Mouse (Mus musculus) lung, postnatal 10 days (tissue): Measurements from ENCODE around the gene Spock1.

Source experiments
- DNase-seq: peaks from one replicate; pipeline ENCODE4 v3.0.0; 2021

Spock1 gene

DNA sequence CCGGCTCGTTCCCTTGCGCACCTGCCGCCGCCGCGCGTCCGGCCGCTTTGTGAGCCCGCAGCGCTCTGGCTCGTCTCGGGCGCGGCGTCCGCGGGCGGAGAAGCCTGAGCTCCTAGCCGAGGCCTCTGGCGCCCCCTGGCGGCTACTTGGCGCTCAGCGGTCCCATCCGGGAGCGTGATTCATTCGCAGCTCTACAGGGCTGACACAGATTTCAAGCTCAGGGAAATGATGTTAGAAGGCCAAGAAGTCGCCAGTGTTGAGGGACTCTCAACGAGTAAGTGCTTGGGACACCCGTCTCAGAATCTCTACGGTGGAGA lies at the start of gene Spock1:
Spock1 (minus strand) TSS at position 67 of the 317 bp plus-strand sequence.
- DNase-seq, result peak; percentile 81

DNA sequence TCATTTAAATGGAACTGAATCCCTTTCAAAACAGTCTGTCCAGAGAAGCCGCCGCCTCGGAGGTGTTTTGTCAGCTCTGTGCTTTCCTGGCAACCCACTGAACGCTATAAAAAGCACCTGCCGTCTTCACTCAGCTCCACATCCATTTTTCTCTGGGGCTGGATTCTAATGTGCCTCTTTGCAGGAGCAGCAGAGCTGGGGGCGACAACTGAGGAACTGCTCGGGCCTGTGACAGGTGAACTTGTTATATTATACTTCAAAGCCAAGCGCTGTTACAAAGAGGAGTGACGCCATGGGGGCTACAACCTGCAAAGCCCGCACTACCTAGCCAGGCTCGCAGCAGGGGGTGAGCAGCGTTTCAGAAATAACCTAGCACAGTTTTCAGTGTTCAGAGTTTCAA lies 42.0 kb upstream of the Spock1 start:
- no peak for DNase-seq

DNA sequence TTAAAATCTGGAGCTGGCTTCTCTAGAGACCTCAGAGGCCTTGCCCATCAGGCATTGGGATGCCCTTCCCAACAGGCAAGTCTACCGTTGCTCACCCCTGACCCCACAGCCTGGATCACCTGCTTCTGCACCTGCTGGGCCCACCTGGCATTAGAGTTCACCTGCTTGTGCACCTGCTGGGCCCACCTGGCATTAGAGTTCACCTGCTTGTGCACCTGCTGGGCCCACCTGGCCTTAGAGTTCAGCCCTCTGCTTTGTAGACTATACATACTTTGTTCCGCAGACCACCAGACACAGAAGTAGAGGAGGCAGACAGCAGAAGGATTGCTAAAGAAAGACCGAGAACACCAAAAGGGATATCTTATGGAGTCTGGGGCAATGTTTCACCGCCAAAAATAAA lies 41.4 kb upstream of the Spock1 start:
- no peak for DNase-seq

DNA sequence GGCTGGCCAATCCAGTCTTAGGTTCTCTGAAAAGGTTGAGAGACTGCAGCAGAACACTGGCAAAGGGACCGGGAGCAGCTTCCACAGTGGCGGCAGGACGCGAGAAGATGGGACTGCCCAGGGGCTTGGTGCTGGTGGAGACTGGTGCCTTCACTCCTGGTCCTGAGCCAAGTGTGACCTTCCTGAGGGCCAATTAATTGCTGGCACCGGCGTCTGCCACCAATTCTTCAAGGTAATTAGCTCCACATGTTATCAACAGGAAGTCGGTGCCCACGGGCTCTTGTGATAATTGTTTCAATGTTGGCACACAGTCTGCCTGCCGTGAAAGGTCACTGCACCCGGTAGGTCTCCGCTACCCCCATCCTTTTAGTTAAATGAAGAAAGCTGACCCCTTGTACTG lies 37.1 kb upstream of the Spock1 start:
- peak; percentile 5 for DNase-seq

DNA sequence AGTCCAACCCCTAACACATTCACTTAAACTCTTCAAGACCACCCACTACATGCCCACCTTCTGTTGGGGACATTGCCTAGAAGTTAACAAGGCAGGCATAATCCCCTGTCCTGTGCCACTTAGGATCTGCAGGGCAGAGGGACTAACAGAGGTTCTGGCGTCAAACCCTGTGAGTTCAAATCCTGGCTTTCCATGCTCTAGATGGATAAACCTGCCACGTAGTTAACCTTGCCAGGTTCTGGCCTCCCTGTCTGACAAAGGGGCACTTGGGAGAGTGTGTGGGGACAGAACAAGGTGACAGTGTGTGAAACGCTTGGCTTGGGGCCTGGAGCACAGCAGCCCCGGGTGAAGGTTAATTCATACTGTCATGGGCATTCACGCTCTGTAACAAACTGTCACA lies 36.3 kb upstream of the Spock1 start:
- DNase-seq, result no peak

DNA sequence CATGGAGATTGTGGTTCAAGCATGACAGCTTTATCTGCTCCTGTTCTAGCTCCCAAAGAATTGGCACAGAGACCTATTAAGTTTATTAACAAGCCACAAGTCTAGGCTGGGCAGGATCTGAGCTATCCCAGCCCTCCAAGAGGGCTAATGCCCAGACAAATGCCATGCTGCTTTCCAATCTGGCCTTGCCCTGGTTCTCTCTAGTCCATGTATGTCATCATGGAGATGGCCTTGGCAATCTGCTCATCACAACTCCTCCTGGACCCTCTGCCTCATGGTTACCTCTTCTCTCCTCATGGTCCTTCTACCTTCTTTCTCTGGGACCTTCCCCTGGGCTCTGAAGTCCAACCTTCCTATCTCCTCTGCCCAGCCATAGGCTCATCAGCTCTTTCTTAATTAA lies 35.8 kb upstream of the Spock1 start:
- DNase-seq, result no peak

DNA sequence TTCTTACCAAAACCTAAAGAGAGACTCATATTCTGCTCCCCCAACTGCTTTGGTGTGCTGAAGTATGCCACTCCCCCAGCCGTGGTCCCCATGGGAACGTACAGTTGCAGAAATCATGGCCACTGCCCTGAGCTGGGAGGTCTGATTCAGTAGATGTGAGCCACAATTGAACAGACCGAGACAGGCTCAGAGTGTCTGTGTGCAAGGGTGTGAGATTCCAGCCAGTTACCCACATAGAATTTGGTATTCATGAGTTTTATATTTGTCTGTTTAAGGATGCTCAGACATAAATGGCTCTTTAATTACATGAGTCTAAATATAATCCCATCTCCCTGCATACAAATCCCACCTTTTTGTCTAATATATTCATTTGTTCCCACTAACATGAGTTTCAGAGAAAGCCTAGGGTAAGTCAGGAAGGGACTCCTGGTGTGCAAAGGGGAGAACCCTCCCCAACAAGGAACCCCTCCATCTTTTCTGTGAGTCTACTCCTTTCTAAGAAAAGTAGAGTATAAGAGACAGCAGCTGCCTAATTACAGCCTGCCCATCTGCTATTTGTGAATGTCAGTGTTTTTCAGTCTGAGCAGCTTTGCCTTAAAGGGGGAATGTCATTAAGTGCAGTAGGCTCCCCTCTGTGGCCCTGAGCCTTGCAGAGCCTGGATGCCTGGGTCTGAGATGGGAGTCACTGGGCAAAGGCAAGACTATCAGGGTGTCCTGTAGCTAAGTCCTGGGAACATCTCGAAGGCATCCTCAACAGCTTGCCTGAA lies 29.5 kb upstream of the Spock1 start:
- no peak for DNase-seq

DNA sequence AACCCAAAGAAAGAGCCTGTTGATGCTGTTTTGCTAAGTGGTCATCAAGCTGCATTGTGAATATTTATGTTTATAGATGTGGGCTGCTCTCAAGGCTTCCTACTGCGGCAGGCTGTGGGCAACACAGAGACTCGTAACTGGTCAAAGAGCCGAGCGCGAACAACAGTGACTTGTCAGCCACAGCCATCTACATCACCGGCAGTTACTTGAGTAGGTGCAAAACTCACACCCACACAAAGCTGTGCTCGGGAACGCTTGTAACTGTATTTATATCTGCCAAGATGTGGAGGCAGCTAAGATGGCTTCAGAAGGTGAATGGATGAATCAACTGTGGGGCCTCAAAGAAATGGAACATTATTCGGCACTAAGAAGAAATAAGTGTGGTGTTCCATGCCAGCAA lies 23.9 kb upstream of the Spock1 start:
- no peak for DNase-seq

DNA sequence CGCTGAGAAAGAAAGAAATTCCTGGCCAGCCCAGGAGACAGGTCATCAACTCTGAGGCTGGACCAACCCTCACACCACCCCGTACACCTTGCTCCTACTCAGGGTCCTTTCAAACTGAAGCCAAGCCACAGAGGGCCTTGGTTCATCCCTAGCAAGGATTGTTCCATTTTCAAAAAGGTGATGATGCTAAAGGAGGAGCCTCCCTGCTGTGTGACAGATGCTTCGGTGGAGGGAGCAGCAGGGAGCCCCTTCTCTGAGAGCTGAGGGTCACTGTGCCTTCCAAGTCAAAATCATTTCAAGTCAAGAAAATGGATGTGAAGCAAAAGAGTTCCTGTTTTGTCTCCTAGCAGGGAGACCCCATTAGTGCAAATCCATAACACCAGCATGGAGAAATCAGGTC lies 23.2 kb upstream of the Spock1 start:
- no peak for DNase-seq

DNA sequence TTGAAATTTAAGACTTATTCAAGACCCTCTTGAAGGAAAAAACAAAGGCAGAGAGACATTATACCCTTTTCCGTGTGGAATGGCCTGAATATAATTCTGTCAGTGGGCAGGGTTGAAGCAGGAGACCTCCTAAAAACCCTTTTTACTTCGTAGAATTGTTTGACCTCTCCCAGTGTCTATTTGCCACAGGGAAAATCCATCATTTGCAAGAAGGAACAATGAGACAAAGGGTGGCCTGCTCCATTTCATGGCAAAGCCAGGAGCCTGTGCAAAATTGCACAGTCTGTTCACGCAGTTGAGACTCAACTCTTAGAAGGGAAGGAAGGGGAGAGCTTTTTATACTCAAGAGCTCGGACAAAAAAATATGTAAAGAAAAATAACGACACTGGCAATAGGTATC lies 22.6 kb upstream of the Spock1 start:
- DNase-seq, result no peak

DNA sequence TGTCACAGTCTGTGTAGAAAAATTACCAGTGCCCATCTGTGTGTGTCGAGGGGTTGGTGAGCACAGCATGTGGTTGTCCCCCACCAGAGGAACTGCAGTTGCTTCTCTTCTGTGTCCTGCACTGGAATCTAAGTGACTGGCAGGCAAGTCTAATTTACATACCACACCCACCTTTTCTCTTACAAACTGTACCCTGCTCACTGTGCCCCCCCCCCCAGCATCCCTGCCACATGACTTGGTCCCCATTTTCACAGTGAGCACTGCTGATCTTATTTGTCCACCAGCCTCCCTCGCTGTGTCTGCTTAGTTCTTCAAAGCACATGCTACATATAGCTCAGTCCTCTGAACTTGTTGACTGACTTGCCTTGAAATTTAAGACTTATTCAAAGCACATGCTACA lies 22.2 kb upstream of the Spock1 start:
- DNase-seq, result no peak

DNA sequence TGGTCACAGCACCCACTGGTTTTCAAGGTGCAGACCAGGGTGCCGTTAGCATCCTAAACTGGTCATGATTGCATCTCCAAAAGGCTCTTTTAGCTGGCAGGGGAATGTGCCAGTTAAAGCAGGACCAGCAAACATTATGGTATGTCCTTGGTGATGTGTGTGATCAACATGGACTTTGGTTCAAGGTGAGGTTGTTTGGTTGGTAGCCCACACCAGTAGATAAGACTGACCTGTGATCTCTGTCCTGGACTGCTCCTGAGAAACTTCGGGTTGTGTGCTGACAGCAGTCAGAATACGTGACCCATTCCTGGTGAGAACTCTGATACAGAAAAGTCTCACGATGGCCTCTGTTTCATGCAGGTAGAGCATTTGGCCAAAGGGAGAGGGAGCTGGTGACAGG lies 11.8 kb upstream of the Spock1 start:
- DNase-seq, result no peak

DNA sequence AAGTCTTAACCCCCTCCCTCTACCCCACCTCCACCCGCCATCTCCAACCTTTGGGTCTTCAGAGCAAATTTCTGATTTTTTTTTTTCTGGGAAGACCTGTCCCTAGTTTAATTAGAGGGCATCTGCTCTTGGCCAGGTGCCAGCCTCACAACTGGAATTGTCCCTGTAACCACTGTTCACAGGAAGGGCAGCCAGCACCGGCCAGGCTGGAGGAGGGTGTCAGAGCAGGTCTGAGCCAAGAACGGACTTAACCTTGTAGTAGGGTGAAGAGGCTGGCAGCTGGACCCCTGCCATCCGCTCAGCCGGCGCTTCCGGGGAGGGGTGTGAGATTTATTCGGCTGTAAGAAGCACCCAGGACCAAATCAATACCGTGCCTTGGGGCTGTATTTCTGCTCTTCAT lies 3.0 kb upstream of the Spock1 start:
- DNase-seq, result peak; percentile 6

DNA sequence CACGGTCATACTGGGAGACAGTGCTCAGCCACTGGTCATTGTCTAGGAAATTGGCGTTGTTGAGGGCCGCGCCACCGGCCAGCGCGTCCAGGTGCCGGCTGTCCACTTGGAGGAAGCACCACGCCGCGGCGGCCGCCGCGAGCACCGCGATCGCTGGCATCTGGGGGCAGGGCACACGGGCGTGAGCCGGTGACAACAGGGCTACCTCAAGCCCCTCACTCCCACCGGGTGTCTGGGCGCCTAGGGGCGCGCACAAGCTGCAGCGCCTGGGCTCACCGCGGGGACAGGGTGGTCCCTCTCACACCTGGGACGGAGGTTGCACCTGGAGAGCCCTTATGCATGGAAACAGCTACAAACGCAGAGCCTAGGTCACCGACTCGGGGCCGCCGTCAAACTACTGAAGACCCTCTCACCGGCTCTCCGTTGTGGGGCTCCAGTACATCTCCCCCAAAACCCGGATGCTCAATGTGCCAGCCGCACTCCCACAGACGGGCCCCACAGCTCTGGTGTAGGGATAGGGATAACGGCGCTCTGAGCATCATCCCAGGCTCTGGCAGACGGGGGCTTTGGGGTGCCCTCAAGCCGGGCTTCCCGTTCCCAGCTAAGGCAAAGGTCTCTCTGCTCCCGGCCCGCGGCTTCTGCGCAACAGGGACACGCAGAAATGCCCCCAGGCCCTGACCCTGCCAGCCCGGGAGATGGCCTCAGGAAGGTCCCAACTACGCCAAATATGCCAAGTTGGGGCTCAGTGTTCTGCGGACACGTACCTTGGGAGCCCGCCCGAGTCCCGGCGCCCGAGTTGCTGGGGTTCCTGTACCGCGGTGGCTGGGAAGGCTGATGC lies 485 bp downstream of the Spock1 start:
- DNase-seq, result no peak

DNA sequence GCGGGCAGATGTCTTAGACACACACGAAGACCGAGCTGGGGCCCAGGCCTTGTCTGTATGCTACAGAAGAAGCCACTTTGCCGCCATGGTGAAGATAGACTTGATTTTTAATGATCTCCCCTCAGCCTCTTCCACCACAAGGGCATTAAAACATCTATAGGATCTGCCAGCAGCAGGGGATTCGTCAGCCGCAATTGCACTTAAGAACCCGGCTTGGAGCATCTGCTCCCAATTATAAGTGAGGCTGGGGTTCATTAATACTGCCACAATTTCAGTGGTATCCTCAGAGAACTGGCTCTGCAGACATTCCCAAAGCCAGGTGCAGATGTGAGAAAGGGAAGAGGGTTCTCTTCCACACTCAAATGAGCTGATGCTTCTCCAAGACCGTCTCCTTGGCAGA lies 13.5 kb downstream of the Spock1 start:
- no peak for DNase-seq

DNA sequence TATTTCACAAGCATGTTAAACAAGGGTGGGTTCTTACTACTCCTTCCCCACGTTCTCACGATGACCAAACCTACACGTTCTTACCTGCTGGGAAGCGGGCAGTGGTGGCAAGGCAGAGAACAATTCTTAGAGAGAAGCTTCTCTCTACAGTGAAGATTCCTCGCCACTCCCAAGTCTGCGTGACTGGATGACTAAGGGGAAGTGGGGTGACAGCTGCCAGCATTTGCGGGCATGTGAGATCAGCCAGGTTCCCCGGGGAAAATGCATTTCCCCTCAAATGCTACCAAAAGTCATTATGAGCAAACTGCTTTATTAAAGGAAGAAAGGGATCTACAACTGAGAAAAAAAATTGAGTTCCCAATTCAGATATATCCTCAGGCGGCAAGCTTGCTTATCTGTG lies 18.4 kb downstream of the Spock1 start:
- DNase-seq, result no peak

DNA sequence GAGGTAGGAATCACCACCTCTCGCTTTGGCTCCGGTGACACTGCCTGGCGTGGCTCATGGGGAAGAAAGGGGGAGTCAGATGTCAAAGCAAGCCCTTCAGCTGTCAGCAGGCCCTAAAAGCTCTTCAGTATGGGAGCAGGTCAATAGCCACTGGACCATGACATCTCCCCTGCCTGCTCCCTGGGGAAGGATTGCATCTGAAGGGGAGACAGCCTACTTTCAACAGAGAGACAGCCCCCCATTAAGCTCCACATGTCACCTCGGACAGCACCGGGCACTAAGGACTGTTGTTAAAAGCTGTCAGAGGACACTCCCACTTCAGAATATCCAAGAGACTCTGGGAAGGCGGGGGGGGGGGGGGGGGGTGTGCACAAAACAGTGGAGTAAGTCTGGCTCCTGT lies 19.1 kb downstream of the Spock1 start:
- no peak for DNase-seq

DNA sequence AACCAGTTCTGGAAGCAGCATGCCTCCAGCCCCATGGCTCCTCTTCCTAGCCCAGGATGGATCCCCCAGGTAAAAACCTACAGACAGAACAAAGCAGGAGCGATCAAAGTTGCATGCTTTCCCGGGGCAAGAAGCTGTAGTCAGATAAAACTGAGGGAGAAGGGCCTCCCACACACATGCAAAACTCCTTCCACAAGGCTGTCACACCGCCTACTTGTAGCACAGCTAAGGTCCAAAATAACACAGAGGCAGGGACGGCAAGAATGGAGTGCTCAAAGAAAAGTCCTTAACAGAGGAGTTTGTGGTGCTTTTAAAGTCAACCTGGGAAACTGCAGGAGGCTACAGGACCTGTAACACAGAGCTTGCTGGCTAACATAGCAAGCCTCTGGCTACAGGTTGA lies 28.3 kb downstream of the Spock1 start:
- DNase-seq, result no peak

DNA sequence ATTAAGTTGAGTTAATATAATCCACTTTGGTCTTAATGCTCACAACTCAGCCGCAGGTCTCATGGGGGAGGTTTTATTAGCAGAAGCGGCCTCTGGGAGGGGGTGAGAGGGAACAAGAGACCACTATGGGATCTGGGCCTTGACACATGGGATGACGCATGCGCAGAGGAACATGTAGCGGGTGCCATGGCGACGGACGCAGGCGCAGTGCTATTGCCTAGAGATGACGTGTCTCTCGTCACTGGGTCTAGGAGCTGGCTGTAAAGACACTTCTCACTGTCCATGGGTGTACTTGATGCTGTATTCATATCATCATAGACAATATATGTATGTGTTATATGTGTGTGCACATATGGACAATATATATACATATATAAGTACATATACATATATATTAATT lies 29.3 kb downstream of the Spock1 start:
- no peak for DNase-seq

DNA sequence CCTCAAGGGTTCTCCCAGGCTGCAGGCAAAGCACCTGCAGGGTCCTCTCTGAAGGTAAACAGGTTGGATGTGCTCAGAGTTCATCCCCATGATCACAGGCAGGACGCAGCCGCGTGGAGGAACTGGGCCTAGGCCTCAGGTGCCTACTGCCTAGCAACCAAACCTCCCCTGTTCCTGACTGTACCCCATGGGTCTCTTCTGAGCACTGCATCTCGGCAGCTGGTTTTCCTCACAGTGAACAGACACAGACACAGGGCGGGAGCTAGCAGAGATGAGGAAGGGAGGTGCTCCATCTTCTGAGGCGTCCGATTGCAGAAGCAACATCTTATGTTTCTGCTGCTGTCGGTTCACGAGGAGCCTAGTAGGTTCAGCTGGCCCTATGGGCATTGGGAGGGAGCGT lies 30.4 kb downstream of the Spock1 start:
- DNase-seq, result no peak

DNA sequence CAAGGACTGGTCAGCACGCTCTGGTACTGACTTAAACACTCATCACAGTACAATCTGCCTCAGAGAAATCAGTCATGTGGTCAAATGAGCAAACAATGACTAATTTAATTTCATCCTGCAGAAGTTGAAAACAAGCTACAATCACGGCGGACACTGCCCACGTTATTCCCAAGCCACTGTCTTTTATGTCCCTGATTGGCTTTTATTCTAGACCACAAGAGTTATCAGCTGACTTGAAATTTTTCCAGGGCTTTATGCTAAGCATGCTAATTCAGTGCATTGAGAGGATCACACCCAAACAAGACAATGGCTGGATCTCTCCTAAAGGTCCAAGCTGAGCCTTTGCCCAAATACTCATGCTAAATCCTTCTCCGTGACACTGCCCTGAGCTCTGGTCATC lies 31.2 kb downstream of the Spock1 start:
- no peak for DNase-seq

DNA sequence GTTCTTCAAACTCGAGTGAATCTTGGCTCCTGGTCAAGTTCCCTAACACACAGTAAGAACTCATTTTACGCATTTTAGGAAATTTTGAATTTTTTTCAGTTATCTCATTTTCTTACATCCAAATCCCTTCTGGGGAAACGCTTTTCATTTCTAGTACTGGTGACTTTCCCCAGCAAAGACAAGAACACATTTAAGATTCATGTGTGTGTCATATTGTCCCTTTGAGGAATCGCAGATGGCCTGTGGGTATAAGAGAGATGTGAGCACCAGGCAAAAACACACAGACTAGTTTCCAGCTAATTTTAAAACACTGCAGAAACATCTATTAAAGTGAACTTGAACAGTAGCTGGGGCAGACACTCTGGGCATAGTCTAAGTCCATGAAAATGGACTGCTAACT lies 38.1 kb downstream of the Spock1 start:
- no peak for DNase-seq

DNA sequence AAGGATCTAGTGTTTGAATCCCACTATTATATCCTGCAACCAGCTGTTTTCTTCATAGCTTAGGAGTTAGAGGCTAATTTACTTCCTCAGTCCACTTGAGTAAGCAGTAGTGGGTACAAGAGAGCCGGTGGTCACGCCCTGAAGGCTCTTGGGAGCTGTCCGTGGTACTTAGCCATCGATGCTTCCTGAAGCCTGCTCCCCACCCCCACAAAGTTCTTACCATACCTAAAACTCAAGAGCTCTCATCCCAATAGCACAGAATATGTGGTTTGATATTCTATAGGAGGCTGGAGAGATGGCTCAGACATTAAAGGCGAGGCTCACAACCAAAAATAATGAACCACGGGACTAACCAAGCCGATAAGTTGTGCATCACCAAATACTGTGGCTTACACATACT lies 40.5 kb downstream of the Spock1 start:
- DNase-seq, result peak; percentile 34

DNA sequence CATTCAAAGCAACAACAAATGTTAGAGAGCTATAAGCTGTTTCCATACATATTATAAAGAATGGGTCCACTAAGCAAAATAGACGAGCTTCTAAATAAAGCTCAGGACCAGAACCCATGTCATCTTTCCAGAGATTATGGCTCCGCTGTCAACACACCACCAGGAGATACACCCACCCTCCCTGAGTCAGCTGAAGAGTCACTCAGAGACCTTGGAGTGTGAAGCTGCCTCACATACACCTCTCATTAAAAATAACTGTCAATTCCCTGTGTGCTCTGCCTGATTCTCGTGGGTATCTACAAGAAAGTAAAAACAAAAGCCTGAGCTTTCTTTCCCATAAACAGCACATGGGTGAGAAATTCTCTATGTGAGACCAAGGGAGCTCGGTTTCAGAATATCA lies 43.1 kb downstream of the Spock1 start:
- DNase-seq, result no peak

DNA sequence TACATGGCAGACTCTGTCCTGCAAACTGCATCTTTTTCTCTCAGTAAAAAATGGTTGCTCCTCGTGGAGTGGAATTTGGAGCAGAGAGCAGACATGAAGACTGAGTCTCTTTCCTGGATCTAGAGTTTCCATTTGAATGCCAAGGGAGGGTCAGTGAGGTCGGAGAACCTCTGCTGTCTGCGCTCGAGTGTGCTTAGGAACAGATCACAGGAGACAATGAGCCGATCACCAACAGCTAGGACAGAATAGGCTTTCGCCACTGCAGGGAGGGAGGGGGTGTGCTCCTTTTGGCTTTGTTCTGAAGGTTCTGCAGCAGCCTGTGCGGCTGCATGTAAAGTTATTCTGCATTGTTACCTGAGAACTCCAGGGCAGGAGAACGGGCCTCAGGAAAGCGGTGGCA lies 49.6 kb downstream of the Spock1 start:
- no peak for DNase-seq
